Comparison of ENCODE assay signal across 14 mouse cellular contexts in the genomic region with DNA sequence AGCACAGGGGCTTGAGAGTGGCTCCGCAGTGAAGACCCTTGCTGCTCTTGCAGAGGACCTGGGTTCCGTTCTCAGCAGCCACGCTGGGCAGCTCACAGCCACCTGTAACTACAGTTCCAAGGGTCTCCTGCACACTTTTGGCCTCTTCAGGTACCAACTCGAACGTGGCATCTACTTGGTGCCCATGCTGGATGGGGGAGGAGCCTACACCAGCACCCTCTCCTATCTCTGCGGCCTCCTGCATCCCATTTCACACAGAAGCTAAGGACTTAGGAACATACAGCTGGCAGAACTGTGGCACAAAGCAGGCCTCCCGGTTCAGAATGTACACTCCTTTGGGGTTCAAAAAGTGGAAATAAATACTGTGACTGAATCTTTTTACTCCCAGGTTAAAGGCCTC.
A peak's percentile ranks its signal among the peaks of the same experiment; 100 is the strongest.
DNase-seq lines count a peak whose midpoint lies in the region; ATAC-seq lines count a peak whose summit lies in the region.
"Had no signal": no experiment of that assay in that cellular context is flagged by ENCODE, and none has a peak within 500 bp of the region (broad histone marks: within the 10 kb centered on the region; RNA-seq: fewer than 3 reads in every experiment).

No protein-coding gene starts in this region.

- no peak overlapping the region for H3K27ac ChIP-seq in forebrain, embryonic 16.5 days (ENCODE audit: low read length)
- H3K27ac ChIP-seq in forebrain, embryonic 12.5 days = no peak overlapping the region
- H3K27ac ChIP-seq in kidney, embryonic 14.5 days (ENCODE audit: low read depth, low read length) = no peak overlapping the region
- 0 out of 2 replicates have a peak overlapping the region, but pooled peaks have one; percentile 4 for H3K27ac ChIP-seq in lung, embryonic 16.5 days (ENCODE audit: low read length)
- peak overlapping the region; percentile 30; the same call in 1 of the 2 replicates for H3K27ac ChIP-seq in embryonic facial prominence, embryonic 15.5 days (replicated peaks)
- H3K27ac ChIP-seq: embryonic facial prominence, embryonic 13.5 days; heart, adult 2 months; heart, embryonic 10.5 days; hindbrain, embryonic 12.5 days; hindbrain, embryonic 15.5 days had no signal

- peaks cover 2% of the 10 kb centered on the region; the same call in 1 of the 2 replicates for H3K27me3 ChIP-seq in forebrain, embryonic 16.5 days (replicated peaks; ENCODE audit: control insufficient read depth, insufficient read depth, low read length)
- peaks cover 27% of the 10 kb centered on the region for H3K27me3 ChIP-seq in forebrain, embryonic 12.5 days
- H3K27me3 ChIP-seq in kidney, embryonic 14.5 days (ENCODE audit: control insufficient read depth, insufficient read depth, low read length) = no peaks in the 10 kb centered on the region
- H3K27me3 ChIP-seq in lung, embryonic 16.5 days (ENCODE audit: control insufficient read depth, insufficient read depth, low read depth, low read length) = no peaks in the 10 kb centered on the region; the same call in 1 of the 2 replicates
- no peaks in the 10 kb centered on the region for H3K27me3 ChIP-seq in embryonic facial prominence, embryonic 15.5 days

- H3K4me1 ChIP-seq in forebrain, embryonic 16.5 days (replicated peaks; ENCODE audit: control insufficient read depth, insufficient read depth, low read length) = peaks cover 33% of the 10 kb centered on the region
- peaks cover 23% of the 10 kb centered on the region for H3K4me1 ChIP-seq in forebrain, embryonic 12.5 days
- peaks cover 31% of the 10 kb centered on the region for H3K4me1 ChIP-seq in kidney, embryonic 14.5 days (ENCODE audit: control insufficient read depth, insufficient read depth, low read length)
- H3K4me1 ChIP-seq in lung, embryonic 16.5 days (replicated peaks; ENCODE audit: control insufficient read depth, insufficient read depth, low read length) = peaks cover 18% of the 10 kb centered on the region
- peaks cover 59% of the 10 kb centered on the region for H3K4me1 ChIP-seq in embryonic facial prominence, embryonic 15.5 days

- H3K4me2 ChIP-seq in forebrain, embryonic 16.5 days (ENCODE audit: low read length) = no peak overlapping the region
- no peak overlapping the region for H3K4me2 ChIP-seq in forebrain, embryonic 12.5 days
- H3K4me2 ChIP-seq in kidney, embryonic 14.5 days (replicated peaks; ENCODE audit: low read depth, low read length) = no peak overlapping the region
- no peak overlapping the region for H3K4me2 ChIP-seq in lung, embryonic 16.5 days (ENCODE audit: low read depth, low read length)
- H3K4me2 ChIP-seq in embryonic facial prominence, embryonic 15.5 days (replicated peaks) = no peak overlapping the region

- 62% methylated on average over 7 of the region's 7 CpGs for WGBS in forebrain, embryonic 16.5 days
- WGBS in forebrain, embryonic 12.5 days = 76% methylated on average over 7 of the region's 7 CpGs
- 82% methylated on average over 7 of the region's 7 CpGs for whole genome bisulfite sequencing in kidney, embryonic 14.5 days
- WGBS in lung, embryonic 16.5 days = 73% methylated on average over 7 of the region's 7 CpGs
- WGBS in embryonic facial prominence, embryonic 15.5 days = 80% methylated on average over 7 of the region's 7 CpGs

- no peaks in the 10 kb centered on the region for H3K36me3 ChIP-seq in forebrain, embryonic 16.5 days (ENCODE audit: control insufficient read depth, insufficient read depth)
- no peaks in the 10 kb centered on the region for H3K36me3 ChIP-seq in forebrain, embryonic 12.5 days (replicated peaks)
- no peaks in the 10 kb centered on the region for H3K36me3 ChIP-seq in kidney, embryonic 14.5 days (ENCODE audit: control insufficient read depth, insufficient read depth, low read length)
- no peaks in the 10 kb centered on the region for H3K36me3 ChIP-seq in lung, embryonic 16.5 days (ENCODE audit: control insufficient read depth, insufficient read depth, low read length)
- H3K36me3 ChIP-seq in embryonic facial prominence, embryonic 15.5 days = no peaks in the 10 kb centered on the region
- H3K36me3 ChIP-seq: embryonic facial prominence, embryonic 13.5 days; heart, embryonic 10.5 days; hindbrain, embryonic 12.5 days; hindbrain, embryonic 15.5 days had no signal

- no peak for DNase-seq in kidney, postnatal 14 days
- DNase-seq in lung, adult 18-20 months = no peak
- DNase-seq in thymus, postnatal 4 days = no peak

- no peak overlapping the region for H3K9ac ChIP-seq in forebrain, embryonic 16.5 days (replicated peaks; ENCODE audit: low read depth, low read length)
- no peak overlapping the region for H3K9ac ChIP-seq in forebrain, embryonic 12.5 days
- H3K9ac ChIP-seq in kidney, embryonic 14.5 days (ENCODE audit: low read depth, low read length) = no peak overlapping the region
- no peak overlapping the region for H3K9ac ChIP-seq in lung, embryonic 16.5 days (ENCODE audit: low read length)
- H3K9ac ChIP-seq in embryonic facial prominence, embryonic 15.5 days = no peak overlapping the region
- H3K9ac ChIP-seq: hindbrain, embryonic 12.5 days; hindbrain, embryonic 15.5 days had no signal

- H3K4me3 ChIP-seq in forebrain, embryonic 16.5 days (replicated peaks; ENCODE audit: low read length) = no peak overlapping the region
- no peak overlapping the region for H3K4me3 ChIP-seq in forebrain, embryonic 12.5 days (replicated peaks)
- no peak overlapping the region for H3K4me3 ChIP-seq in kidney, embryonic 14.5 days (ENCODE audit: low read length)
- no peak overlapping the region for H3K4me3 ChIP-seq in lung, embryonic 16.5 days (ENCODE audit: low read length)
- H3K4me3 ChIP-seq in embryonic facial prominence, embryonic 15.5 days (replicated peaks) = no peak overlapping the region
- H3K4me3 ChIP-seq: heart, adult 2 months; heart, embryonic 10.5 days had no signal

- H3K9me3 ChIP-seq in forebrain, embryonic 16.5 days (ENCODE audit: control insufficient read depth, low read length) = no peaks in the 10 kb centered on the region
- H3K9me3 ChIP-seq in forebrain, embryonic 12.5 days = no peaks in the 10 kb centered on the region
- no peaks in the 10 kb centered on the region for H3K9me3 ChIP-seq in kidney, embryonic 14.5 days (ENCODE audit: control insufficient read depth, low read length)
- no peaks in the 10 kb centered on the region for H3K9me3 ChIP-seq in lung, embryonic 16.5 days (ENCODE audit: control insufficient read depth, low read length)
- no peaks in the 10 kb centered on the region for H3K9me3 ChIP-seq in embryonic facial prominence, embryonic 15.5 days (replicated peaks)
- H3K9me3 ChIP-seq: embryonic facial prominence, embryonic 13.5 days; heart, embryonic 10.5 days; hindbrain, embryonic 12.5 days; hindbrain, embryonic 15.5 days had no signal

- peak; percentile 21; the same call in 1 of the 2 replicates for ATAC-seq in forebrain, embryonic 16.5 days
- ATAC-seq in forebrain, embryonic 12.5 days (ENCODE audit: low FRiP score) = no peak
- peak; percentile 41; the same call in 1 of the 2 replicates for ATAC-seq in kidney, embryonic 14.5 days (ENCODE audit: low FRiP score, low TSS enrichment)
- ATAC-seq in lung, embryonic 16.5 days (ENCODE audit: low read depth) = no peak
- no peak for ATAC-seq in embryonic facial prominence, embryonic 15.5 days (ENCODE audit: insufficient number of reproducible peaks, low FRiP score, low TSS enrichment, low read depth)
- ATAC-seq: CD4-positive, CD25-positive, alpha-beta regulatory T cell, adult 4 months had no signal

Comparison
In these comparisons a context has a peak if more than half of its experiments do, and no peak if none do; other contexts are left out.
1. ATAC-seq: peak in forebrain, embryonic 16.5 days (single experiment) and kidney, embryonic 14.5 days (single experiment); none in forebrain, embryonic 12.5 days (single experiment), lung, embryonic 16.5 days (single experiment) and embryonic facial prominence, embryonic 15.5 days (single experiment).
2. H3K27ac ChIP-seq: peak in lung, embryonic 16.5 days (single experiment) and embryonic facial prominence, embryonic 15.5 days (single experiment); none in forebrain, embryonic 16.5 days (single experiment), forebrain, embryonic 12.5 days (single experiment) and kidney, embryonic 14.5 days (single experiment).